Mouse (Mus musculus): ENCODE data around the gene Dnah11. TPM values are rescaled to one million over a fixed set of nuclear protein-coding genes. Genes with fewer than 3 reads are reported as not detected.

Dnah11 gene
- total and polyA plus RNA-seq, 3 experiments = 0.11 to 0.77 TPM; not detected in 1

GRCm38 (mm10) chr12:117850472-117850871 is 348.4 kb downstream of the Dnah11 start:
- DNase-seq (ENCODE audit: low read depth, low spot score) = no peak
- H3K27ac ChIP-seq (ENCODE audit: control insufficient read depth, low read depth, low read length) = no peak overlapping the region
- no peak overlapping the region for H3K9ac ChIP-seq (ENCODE audit: control insufficient read depth, low read depth, low read length, poor library complexity, severe bottlenecking)
- no peak overlapping the region for H3K4me3 ChIP-seq (ENCODE audit: control insufficient read depth in 1 of 2, insufficient read depth in 1 of 2, low read depth in 2 of 2, low read length in 2 of 2)
- peaks cover 42% of the 10 kb centered on the region for H3K79me2 ChIP-seq (ENCODE audit: control insufficient read depth, insufficient read depth, low read length, poor library complexity)
- TF ChIP-seq CHD2 (IDR thresholded peaks at IDR 0.05; ENCODE audit: low read length) = no peak
- TF ChIP-seq SIN3A (IDR thresholded peaks at IDR 0.05; ENCODE audit: low read length) = no peak
- no peak for TF ChIP-seq ZC3H11A (IDR thresholded peaks at IDR 0.05; ENCODE audit: low read depth, low read length)
- no peak for TF ChIP-seq MAFK (IDR thresholded peaks at IDR 0.05; ENCODE audit: borderline replicate concordance, low read depth, low read length)
- TF ChIP-seq NELFE (IDR thresholded peaks at IDR 0.05; ENCODE audit: low read depth, low read length) = no peak
- no peak for TF ChIP-seq MAZ (IDR thresholded peaks at IDR 0.05; ENCODE audit: low read depth, low read length)
- no peak for TF ChIP-seq POLR2AphosphoS2 (IDR thresholded peaks at IDR 0.05; ENCODE audit: low read length)
- no peak for TF ChIP-seq RAD21 (IDR thresholded peaks at IDR 0.05; ENCODE audit: low read depth, low read length)
- TF ChIP-seq ZNF384 (IDR thresholded peaks at IDR 0.05; ENCODE audit: low read depth, low read length) = no peak
- no peak for TF ChIP-seq TBP (IDR thresholded peaks at IDR 0.05; ENCODE audit: low read depth, low read length)
- no peak for TF ChIP-seq RCOR1 (IDR thresholded peaks at IDR 0.05; ENCODE audit: low read depth, low read length)
- no peak for TF ChIP-seq USF1 (IDR thresholded peaks at IDR 0.05; ENCODE audit: low read depth, low read length)
- no peak for TF ChIP-seq UBTF (IDR thresholded peaks at IDR 0.05; ENCODE audit: borderline replicate concordance, insufficient read depth, low read depth, low read length)
- no peak for TF ChIP-seq ELF1 (IDR thresholded peaks at IDR 0.05; ENCODE audit: low read depth, low read length)
- no peak for TF ChIP-seq MYC (IDR thresholded peaks at IDR 0.05; ENCODE audit: low read depth, low read length)
- TF ChIP-seq TCF12 (IDR thresholded peaks at IDR 0.05; ENCODE audit: low read depth, low read length) = no peak
- no peaks in the 10 kb centered on the region for H3K27me3 ChIP-seq (ENCODE audit: control insufficient read depth in 1 of 2, insufficient read depth in 2 of 2, low read length in 2 of 2)
- H3K4me1 ChIP-seq (ENCODE audit: control insufficient read depth in 1 of 2, insufficient read depth in 2 of 2, low read length in 2 of 2) = peaks cover 0 to 8% of the 10 kb centered on the region in 2 experiments; a peak in 1 of 4 replicates
- H3K36me3 ChIP-seq (ENCODE audit: control insufficient read depth in 1 of 2, insufficient read depth in 2 of 2, low read length in 2 of 2) = peaks cover 0 to 13% of the 10 kb centered on the region in 2 experiments; a peak in 3 of 4 replicates
- H3K9me3 ChIP-seq (replicated peaks; ENCODE audit: insufficient read depth, low read length) = no peaks in the 10 kb centered on the region

- TF ChIP-seq ELF1 (IDR thresholded peaks at IDR 0.05; ENCODE audit: low read depth, low read length) (no peak), NELFE (IDR thresholded peaks at IDR 0.05; ENCODE audit: low read depth, low read length) (no peak), TBP (IDR thresholded peaks at IDR 0.05; ENCODE audit: low read depth, low read length) (no peak), TAL1 (IDR thresholded peaks at IDR 0.05; ENCODE audit: low read length) (no peak), USF1 (IDR thresholded peaks at IDR 0.05; ENCODE audit: low read depth, low read length) (no peak), UBTF (IDR thresholded peaks at IDR 0.05; ENCODE audit: borderline replicate concordance, insufficient read depth, low read depth, low read length) (no peak), NRF1 (IDR thresholded peaks at IDR 0.05; ENCODE audit: insufficient read depth, low read depth, low read length, poor library complexity, severe bottlenecking) (no peak), GATA1 (IDR thresholded peaks at IDR 0.05; ENCODE audit: low read depth, low read length) (no peak), CTCF (IDR thresholded peaks at IDR 0.05 in 2 of 3, conservative IDR thresholded peaks at IDR 0.05 in 1 of 3; ENCODE audit: control insufficient read depth in 1 of 3, insufficient read depth in 1 of 3, low read depth in 2 of 3, low read length in 3 of 3, poor library complexity in 1 of 3, severe bottlenecking in 1 of 3) (no peak), SIN3A (IDR thresholded peaks at IDR 0.05; ENCODE audit: low read length) (no peak), TCF12 (IDR thresholded peaks at IDR 0.05; ENCODE audit: low read depth, low read length) (no peak), RAD21 (IDR thresholded peaks at IDR 0.05; ENCODE audit: low read depth, low read length) (no peak), POLR2A (IDR thresholded peaks at IDR 0.05; ENCODE audit: control insufficient read depth in 1 of 2, insufficient read depth in 1 of 2, low read depth in 1 of 2, low read length in 2 of 2, poor library complexity in 1 of 2) (no peak), ZMIZ1 (IDR thresholded peaks at IDR 0.05; ENCODE audit: low read depth, low read length) (no peak)
- DNase-seq (ENCODE audit: low read depth, low spot score) = no peak
- Histone ChIP-seq H3K4me3 (ENCODE audit: control insufficient read depth in 1 of 2, insufficient read depth in 1 of 2, low read depth in 2 of 2, low read length in 2 of 2) (no peak overlapping the region), H3K9ac (ENCODE audit: control insufficient read depth, low read depth, low read length, poor library complexity, severe bottlenecking) (no peak overlapping the region), H3K27ac (ENCODE audit: control insufficient read depth, low read depth, low read length) (no peak overlapping the region), H3K4me1 (ENCODE audit: control insufficient read depth in 1 of 2, insufficient read depth in 2 of 2, low read length in 2 of 2) (peaks cover 2 to 8% of the 10 kb centered on the region in 2 experiments; a peak in 2 of 4 replicates), H3K79me2 (ENCODE audit: control insufficient read depth, insufficient read depth, low read length, poor library complexity) (peaks cover 41% of the 10 kb centered on the region), H3K27me3 (ENCODE audit: control insufficient read depth in 1 of 2, insufficient read depth in 2 of 2, low read length in 2 of 2) (no peaks in the 10 kb centered on the region), H3K36me3 (ENCODE audit: control insufficient read depth in 1 of 2, insufficient read depth in 2 of 2, low read length in 2 of 2) (peaks cover 0 to 14% of the 10 kb centered on the region in 2 experiments; a peak in 3 of 4 replicates), H3K9me3 (replicated peaks; ENCODE audit: insufficient read depth, low read length) (no peaks in the 10 kb centered on the region)
These were observed 350.2 kb downstream of the Dnah11 start for GRCm38 (mm10) chr12:117848621-117849020.
